Mouse (Mus musculus) adrenal gland, postnatal 4 days (tissue): Measurements from ENCODE around the gene Alyref. TPM values are rescaled to one million over a fixed set of nuclear protein-coding genes. Genes with fewer than 3 reads are reported as not detected.
"Not testable (repeated sequence)": the region's sequence is repeated elsewhere in the genome, so short reads cannot be mapped to it uniquely, and the experiment has no call there.

Source experiments
- DNase-seq, 2 experiments: peaks; one replicate each; pipeline ENCODE4 v3.0.0; 2021 to 2022; ENCODE audit warnings: low spot score in 2 of 2, mixed read lengths in 2 of 2
- total RNA-seq, 2 experiments: library from RNA; stranded (reverse); gene quantifications; 2 replicates each; pipeline ENCODE4 v1.2.3; 2021

Alyref gene
- total RNA-seq, 2 experiments from 2014 or later, result 136 to 169 TPM

GRCm38 (mm10) chr11:120608241-120609034 is 10.3 kb upstream of the Alyref start, which contains the start of gene Npb:
Gene Npb, plus strand, starts transcription at chr11:120608477.
- DNase-seq, result no peak

GRCm38 (mm10) chr11:120606764-120607163 is 8.6 kb upstream of the Alyref start:
- DNase-seq, result no peak

- no peak for DNase-seq
Observed at GRCm38 (mm10) chr11:120605667-120606066, 7.5 kb upstream of the Alyref start.

- no peak for DNase-seq
Observed at GRCm38 (mm10) chr11:120603545-120603944, 5.4 kb upstream of the Alyref start.

GRCm38 (mm10) chr11:120600716-120601115 is 2.6 kb upstream of the Alyref start:
- no peak for DNase-seq

GRCm38 (mm10) chr11:120598990-120599549 is 905 bp upstream of the Alyref start:
- DNase-seq, result no peak

GRCm38 (mm10) chr11:120597240-120598235 is 627 bp downstream of the Alyref start:
- DNase-seq, result no peak

- DNase-seq, result no peak
Observed at GRCm38 (mm10) chr11:120588531-120588930, 9.6 kb downstream of the Alyref start.

- DNase-seq, result no peak
Observed at GRCm38 (mm10) chr11:120583937-120584336, 14.2 kb downstream of the Alyref start.

GRCm38 (mm10) chr11:120582982-120583293 is 15.2 kb downstream of the Alyref start:
- not testable (repeated sequence) for DNase-seq

GRCm38 (mm10) chr11:120582268-120582981 is 15.7 kb downstream of the Alyref start:
- no peak for DNase-seq

- peak; percentile 80 to 83 for DNase-seq
Observed at GRCm38 (mm10) chr11:120581490-120582267, 16.5 kb downstream of the Alyref start, which contains the start of gene Arhgdia. Gene Arhgdia, minus strand, starts transcription at chr11:120581624.

GRCm38 (mm10) chr11:120580871-120581331 is 17.3 kb downstream of the Alyref start:
- no peak for DNase-seq

GRCm38 (mm10) chr11:120580190-120580589 is 18.0 kb downstream of the Alyref start:
- no peak for DNase-seq

- DNase-seq, result peak in 1 of 2 experiments; percentile 54
Observed at GRCm38 (mm10) chr11:120579316-120580107, 18.7 kb downstream of the Alyref start.

GRCm38 (mm10) chr11:120578694-120579243 is 19.4 kb downstream of the Alyref start:
- no peak for DNase-seq

- DNase-seq, result no peak
Observed at GRCm38 (mm10) chr11:120578024-120578693, 20.0 kb downstream of the Alyref start.
